Mouse (Mus musculus) brain, embryonic 14.5 days (tissue): ENCODE data around the gene Selenoh. TPM values are rescaled to one million over a fixed set of nuclear protein-coding genes. Genes with fewer than 3 reads are reported as not detected.

Source experiments
- DNase-seq: peaks from one replicate; pipeline ENCODE4 v3.0.0-alpha.2; 2011; ENCODE audit warnings: low read depth
- CTCF ChIP-seq: fragments of 200-500 bp; IDR thresholded peaks from 2 replicates; pipeline ENCODE4 v1.5.1; 2012; ENCODE audit warnings: inconsistent platforms, mild to moderate bottlenecking, moderate library complexity, borderline replicate concordance; ENCODE audit not compliant: insufficient read depth, insufficient read length; ENCODE audit errors: extremely low read depth
- POLR2A ChIP-seq: fragments of 200-500 bp; IDR thresholded peaks from 2 replicates; pipeline ENCODE4 v1.6.1; 2012; ENCODE audit warnings: mild to moderate bottlenecking, inconsistent platforms, borderline replicate concordance; ENCODE audit not compliant: poor library complexity, insufficient read depth, insufficient read length, severe bottlenecking; ENCODE audit errors: extremely low read depth
- polyA plus RNA-seq: library from polyadenylated mRNA; depleted of rRNA; stranded (reverse); fragments of >200 nt; gene quantifications from 2 replicates; pipeline ENCODE4 v1.2.3, GENCODE M21; 2012

Selenoh gene
- polyA plus RNA-seq, 1 experiment: 193 TPM

DNA sequence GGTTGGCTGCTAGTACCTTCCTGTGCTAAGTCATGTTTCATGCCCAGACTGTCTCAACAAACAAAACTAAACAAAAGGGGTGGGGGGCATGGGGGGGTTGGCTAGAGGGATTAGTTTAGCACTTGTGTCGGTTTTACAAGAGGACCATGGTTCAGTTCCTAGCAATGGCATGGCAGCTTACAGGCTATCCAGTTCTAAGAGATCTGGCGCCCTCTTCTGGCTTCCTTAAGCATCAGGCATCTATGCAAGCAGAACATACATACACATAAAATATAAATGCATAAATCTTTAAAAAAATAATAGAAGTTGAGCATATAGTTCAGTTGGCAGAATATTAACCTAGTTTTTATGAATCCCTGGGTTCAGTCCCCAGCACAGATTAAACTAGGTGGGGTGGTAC is 7.7 kb downstream of the Selenoh start:
- DNase-seq: peak; percentile 71
- TF ChIP-seq CTCF (peak; percentile 41; the same call in 1 of the 2 replicates), POLR2A (no peak)

DNA sequence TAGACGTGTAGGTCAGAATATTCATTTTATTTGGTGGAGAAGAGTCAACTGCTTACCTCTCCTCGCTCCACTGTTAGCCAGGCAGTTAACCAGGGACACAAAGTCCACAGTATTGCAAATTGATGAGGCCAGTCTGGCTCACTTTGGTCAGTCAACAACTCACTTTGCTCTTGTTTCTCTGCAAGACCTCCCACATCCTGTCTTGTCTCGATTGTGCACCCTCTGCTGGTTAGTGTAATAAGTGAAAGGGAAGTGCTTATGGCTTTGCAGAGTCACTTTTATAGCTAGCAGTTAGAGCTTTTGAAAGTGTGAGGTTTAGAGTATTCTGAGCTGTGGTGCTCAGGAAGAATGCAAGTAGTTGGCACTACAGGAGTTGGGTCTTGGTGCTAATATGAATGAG is 10.3 kb downstream of the Selenoh start:
- DNase-seq: peak; percentile 59
- TF ChIP-seq POLR2A: no peak
- peak; percentile 35; the same call in 1 of the 2 replicates for TF ChIP-seq CTCF

DNA sequence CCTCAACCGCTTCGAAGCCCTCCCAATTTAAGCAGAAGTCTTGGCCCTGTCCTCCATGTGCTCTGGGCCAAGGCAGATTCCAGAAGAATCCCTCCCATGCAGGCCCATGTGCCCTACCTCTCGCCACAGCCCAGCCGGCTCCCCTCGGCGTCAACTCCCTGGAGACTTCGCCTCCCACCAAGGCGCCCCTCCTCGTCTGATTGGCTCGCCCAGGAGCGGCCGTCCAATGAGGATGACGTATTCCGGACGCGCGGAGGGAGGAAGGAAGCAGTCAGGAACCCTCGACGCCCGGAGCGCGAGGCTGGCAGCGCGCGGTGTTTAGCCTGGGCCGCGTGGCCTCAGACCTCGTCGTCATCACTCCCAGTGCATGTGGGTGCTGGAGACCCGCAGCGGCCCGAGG is 11.8 kb downstream of the Selenoh start, which contains the start of gene Btbd18:
Btbd18 (plus strand) TSS at position 274 of the 400 bp plus-strand sequence.
- TF ChIP-seq POLR2A: no peak
- TF ChIP-seq CTCF: no peak
- DNase-seq: no peak

DNA sequence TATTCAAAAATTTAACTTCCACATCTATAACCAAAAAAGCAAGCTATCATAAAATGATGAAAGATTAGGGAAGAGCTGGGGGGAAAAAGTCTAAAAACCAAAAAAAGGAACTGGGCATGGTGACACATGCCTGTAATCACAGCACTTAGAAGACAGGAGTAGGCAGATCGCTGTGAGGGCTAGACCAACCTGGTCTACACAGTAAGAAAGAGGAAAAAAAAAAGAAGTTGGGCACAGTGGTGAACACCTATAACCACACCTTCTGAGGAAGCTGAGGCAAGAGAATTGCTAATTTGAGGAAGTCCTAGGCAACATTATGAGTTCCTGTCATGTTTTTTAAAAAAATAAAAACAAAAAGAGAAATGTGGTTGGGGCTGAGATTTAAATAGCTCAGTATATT is 14.7 kb downstream of the Selenoh start:
- TF ChIP-seq CTCF: no peak
- TF ChIP-seq POLR2A: no peak
- DNase-seq: no peak

DNA sequence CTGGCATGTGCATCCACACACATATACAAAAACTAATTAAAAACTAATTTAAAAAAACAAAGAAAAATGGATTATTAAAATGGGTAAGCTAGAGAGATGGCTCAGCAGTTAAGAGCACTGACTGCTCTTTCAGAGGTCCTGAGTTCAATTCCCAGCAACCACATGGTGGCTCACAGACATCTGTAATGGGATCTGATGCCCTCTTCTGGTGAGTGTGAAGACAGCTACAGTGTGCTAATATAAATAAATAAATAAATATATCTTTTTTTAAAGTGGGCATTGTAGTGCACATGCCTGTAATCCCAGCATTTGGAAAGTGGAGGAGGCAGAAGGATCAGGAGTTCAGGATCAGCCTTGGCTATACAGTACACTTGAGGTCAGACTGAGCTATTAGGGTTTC is 17.2 kb downstream of the Selenoh start:
- no peak for DNase-seq
- no peak for TF ChIP-seq CTCF
- no peak for TF ChIP-seq POLR2A

DNA sequence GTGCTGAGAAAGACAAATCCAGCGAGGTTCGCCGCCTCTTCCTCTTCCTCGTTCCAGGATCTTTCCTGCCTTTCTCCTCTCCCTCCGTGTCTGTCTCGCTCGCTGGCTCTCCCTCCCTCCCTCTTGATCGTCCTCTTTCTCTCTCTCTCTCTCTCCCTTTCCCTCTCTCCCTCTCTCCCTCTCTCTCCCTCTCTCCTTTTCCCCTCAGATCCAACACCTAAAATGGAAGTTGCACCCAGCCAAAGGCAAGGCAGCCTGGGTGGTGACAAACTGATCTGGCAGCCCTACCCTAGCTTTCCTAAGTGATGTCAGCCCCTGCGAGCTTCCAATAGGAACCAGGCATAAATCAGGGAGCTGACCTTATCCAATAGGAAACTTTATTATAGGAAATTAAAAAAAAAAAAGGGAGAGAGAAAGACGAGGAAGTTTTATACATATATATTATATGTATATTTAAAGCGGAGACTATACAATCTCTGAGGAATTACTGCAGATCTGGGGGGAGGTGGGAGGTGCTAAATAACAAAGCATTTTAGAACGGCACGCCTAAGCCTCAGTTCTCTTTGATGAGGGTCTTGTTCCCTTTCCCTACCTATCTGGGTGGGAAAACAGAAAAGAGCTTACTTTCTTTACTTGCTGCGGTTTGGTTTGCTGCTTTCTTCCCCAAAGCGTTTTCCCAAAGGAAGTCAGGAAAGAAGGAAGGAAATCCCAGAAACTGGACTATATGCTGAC is 19.9 kb downstream of the Selenoh start, which contains the start of gene Ctnnd1:
Ctnnd1 (minus strand) TSS at position 302 of the 732 bp plus-strand sequence.
- TF ChIP-seq POLR2A (peak; percentile 53; the same call in 1 of the 2 replicates), CTCF (no peak)
- peak; percentile 98 for DNase-seq

DNA sequence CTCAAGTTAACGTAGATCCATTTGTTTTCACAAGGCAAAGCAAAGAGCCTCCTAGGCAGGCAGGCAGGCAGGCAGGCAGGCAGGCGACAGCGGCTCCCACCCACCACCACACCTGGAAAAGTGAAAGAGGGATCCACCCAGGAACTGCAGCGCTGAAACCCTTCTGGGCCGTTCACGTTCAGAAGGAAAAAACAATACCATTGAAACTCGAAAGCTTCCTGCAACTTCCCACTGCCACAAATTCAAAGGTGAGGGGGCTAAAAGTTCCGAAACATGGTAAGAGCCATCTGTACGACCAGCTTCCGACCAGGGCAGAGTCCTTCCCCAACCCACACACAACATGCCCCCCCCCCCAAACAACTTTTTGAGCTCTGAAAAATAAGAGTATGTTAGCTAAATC is 20.9 kb downstream of the Selenoh start:
- DNase-seq: peak; percentile 47
- no peak for TF ChIP-seq POLR2A
- no peak for TF ChIP-seq CTCF

DNA sequence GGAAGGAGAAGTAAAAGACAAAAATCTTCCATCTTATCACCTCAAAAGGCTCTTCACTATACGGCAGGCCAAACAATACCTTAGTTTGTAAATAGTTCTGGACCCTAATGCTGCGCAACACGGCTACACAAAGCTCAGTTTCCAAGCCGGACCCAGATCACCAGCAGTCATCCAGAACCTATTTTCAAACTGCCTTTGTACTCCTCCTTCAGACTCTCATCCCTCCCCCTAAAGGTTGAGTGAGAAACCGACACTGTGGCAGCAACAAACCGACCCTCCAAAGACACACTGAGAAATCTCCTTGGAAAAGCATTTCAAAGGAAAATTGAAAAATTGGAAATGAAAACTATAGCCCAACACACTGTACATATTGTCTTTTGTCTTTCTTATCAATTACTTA is 22.2 kb downstream of the Selenoh start:
- TF ChIP-seq POLR2A: no peak
- peak; percentile 23; the same call in 1 of the 2 replicates for TF ChIP-seq CTCF

DNA sequence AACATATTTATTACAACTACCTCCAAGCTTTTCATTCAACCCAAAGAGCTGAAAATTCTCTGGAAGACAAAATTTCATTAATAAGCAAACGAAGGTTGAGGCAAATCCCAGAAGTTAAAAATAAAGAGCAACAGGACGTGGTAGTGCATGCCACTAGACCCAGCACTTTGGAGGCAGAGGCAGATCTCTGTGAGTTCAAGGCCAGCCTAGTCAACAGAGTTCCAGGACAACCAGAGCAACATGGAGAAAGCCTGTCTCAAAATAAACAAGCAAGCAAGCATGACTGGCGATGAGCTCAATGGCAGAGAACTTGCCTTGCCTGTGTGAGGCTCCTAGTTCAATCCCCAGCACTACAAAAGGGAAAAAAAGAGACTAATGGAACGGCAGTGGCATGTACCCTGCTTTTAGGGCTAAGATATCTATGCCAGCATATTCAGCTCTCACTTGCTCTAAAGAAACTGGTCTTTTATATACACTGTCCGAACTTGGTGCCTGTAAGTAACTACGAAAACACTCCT is 23.5 kb downstream of the Selenoh start:
- no peak for TF ChIP-seq CTCF
- no peak for TF ChIP-seq POLR2A
- DNase-seq: no peak

More for the DNA sequence above, 22.2 kb downstream of the Selenoh start:
- peak; percentile 67 for DNase-seq

DNA sequence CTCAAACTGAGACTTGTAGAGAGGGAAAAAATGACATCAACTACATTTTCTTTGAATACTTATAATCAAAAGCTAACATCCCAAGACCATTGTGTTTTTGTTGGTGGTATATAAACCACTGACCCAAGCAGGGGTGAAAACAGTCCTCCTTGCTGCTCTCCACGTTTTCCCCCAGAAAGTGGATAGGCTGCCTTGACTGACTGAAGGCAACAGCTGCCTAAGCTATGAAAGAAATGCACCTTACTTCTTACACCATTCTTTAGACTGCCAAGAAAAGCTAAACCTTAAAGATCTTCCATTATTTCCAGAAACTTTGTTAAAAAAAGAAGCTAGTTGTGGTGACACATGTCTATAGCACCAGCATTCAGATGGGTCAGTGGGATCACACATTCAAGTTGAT is 24.4 kb downstream of the Selenoh start:
- TF ChIP-seq POLR2A: no peak
- no peak for TF ChIP-seq CTCF
- no peak for DNase-seq

DNA sequence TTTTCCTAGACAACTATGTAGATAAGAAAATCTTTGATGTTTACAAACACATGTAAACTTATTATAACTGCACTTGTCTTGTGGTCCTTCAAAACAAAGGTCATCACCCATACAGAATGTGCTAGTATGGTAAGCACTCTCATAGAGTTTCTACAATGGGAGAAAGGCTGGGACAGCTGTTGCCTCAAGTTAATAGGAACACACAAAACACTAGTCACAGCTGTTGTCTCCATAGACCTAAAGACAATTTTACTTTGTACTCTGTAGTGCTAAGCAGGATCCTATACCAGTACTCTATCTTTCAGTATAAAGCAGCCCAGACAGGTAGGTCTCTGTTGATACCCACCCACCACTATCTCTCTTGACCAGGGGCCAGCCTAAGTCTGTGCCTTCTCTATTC is 29.7 kb downstream of the Selenoh start:
- DNase-seq: no peak
- TF ChIP-seq POLR2A (no peak), CTCF (no peak)

DNA sequence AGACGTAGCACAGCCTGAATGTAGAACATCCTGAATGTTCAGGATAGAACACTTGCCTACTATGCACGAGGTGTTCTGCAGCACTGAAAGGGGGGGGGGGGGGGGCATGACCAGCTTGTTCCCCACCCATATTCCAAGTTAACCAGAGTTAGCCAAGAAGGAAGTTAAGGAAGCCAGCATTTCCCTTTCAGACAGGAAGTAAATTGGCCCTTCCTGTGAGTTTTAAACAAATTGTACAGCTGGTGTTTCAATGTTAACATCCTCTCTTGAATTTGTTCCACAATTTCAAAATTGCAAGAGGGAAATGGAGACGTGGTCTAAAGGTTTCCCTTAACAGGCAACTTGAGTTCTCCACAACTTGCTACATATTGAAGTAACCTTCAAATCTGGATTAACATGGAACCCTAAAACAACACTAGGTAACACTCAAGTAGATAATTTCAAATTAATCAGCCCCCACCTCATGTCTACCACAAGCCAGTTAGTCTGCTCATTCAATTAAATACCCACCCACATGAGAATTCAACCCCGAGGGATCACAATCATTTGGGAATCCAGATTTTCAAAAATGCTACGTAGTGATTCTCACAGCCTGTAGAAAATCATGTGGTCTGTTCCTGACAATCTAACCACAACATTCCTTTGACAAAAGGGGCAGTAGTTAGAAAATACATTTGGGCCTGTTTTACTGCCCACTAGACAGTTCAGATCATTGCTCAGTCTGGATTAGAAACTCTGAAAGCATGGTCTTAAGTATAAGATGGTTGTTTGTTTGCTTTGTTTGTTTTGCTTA is 31.9 kb downstream of the Selenoh start:
- DNase-seq: no peak
- TF ChIP-seq CTCF (no peak), POLR2A (no peak)
